Mouse (Mus musculus) midbrain, embryonic 16.5 days (tissue): ENCODE data around the gene Ttyh2. TPM values are rescaled to one million over a fixed set of nuclear protein-coding genes. Genes with fewer than 3 reads are reported as not detected.

ENCODE experiments used
- ATAC-seq: fragments of 200-750 bp; cut with Nextera tagmentation; 2 replicates; pipeline ENCODE4 v1.8.0; 2017; ENCODE audit warnings: moderate TSS enrichment
- H3K27ac ChIP-seq: fragments of 300-500 bp; sonication (generic); 2 replicates; pipeline ENCODE4 v1.5.1; 2014; ENCODE audit warnings: mild to moderate bottlenecking, low read length, mixed read lengths
- H3K27me3 ChIP-seq: fragments of 300-500 bp; sonication (generic); 2 replicates; pipeline ENCODE4 v1.6.1; 2014; ENCODE audit warnings: low read depth, low read length, mixed read lengths; ENCODE audit not compliant: control insufficient read depth, insufficient read depth
- H3K36me3 ChIP-seq: fragments of 300-500 bp; sonication (generic); 2 replicates; pipeline ENCODE4 v1.6.1; 2014; ENCODE audit warnings: mild to moderate bottlenecking, low read length, moderate library complexity, mixed read lengths; ENCODE audit not compliant: control insufficient read depth, insufficient read depth
- H3K4me1 ChIP-seq: fragments of 300-500 bp; sonication (generic); 2 replicates; pipeline ENCODE4 v1.6.1; 2014; ENCODE audit warnings: mild to moderate bottlenecking, low read length, mixed read lengths; ENCODE audit not compliant: control insufficient read depth, insufficient read depth
- H3K4me2 ChIP-seq: fragments of 300-500 bp; sonication (generic); 2 replicates; pipeline ENCODE4 v1.6.1; 2014; ENCODE audit warnings: mild to moderate bottlenecking, low read length, mixed read lengths
- H3K4me3 ChIP-seq: fragments of 300-500 bp; sonication (generic); 2 replicates; pipeline ENCODE4 v1.5.1; 2014; ENCODE audit warnings: low read depth, mild to moderate bottlenecking, low read length, moderate library complexity, mixed read lengths
- H3K9ac ChIP-seq: fragments of 300-500 bp; sonication (generic); 2 replicates; pipeline ENCODE4 v1.6.1; 2014; ENCODE audit warnings: low read depth, low read length, mixed read lengths
- H3K9me3 ChIP-seq: fragments of 300-500 bp; sonication (generic); replicated peaks from 2 replicates; pipeline ENCODE4 v1.6.1; 2014; ENCODE audit warnings: mild to moderate bottlenecking, low read length, mixed read lengths; ENCODE audit not compliant: control insufficient read depth, poor library complexity, severe bottlenecking
- WGBS: fragments of 180-500 bp; shearing (Covaris S2); extraction: QIAGEN DNeasy Blood & Tissue Kit; methylation state at CpG from one replicate; pipeline ENCODE4 v1.1.7; 2014; 5-methylcytosine and 5-hydroxymethylcytosine counted together
- polyA plus RNA-seq: library from polyadenylated mRNA; unstranded; fragments of >200 nt; fragmentation: Nextera tagmentation; extraction: Ambion mirVana; gene quantifications from 2 replicates; pipeline ENCODE4 v1.2.1, GENCODE M21; 2015

Ttyh2 gene
- polyA plus RNA-seq, 1 experiment from 2014 or later: 30.9 TPM

DNA sequence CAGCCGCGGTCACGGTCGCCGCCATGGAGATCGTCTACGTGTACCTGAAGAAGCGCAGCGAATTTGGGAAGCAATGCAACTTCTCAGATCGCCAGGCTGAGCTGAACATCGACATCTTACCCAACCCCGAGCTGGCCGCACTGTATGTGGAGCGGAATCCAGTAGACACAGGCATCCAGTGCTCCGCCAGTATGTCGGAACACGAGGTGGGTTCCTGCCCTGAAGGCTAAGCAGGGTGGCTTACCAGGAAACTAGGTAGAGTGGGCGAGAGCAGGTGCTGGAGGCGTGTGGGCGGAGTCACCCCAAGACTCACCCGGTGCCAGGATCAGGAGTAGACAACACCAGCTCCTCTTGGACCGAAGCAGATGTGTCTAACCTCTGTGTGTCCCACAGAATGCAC is 57.7 kb downstream of the Ttyh2 start:
- H3K36me3 ChIP-seq: no peaks in the 10 kb centered on the region
- no peak overlapping the region for H3K27ac ChIP-seq
- ATAC-seq: no peak
- H3K9ac ChIP-seq: no peak overlapping the region
- no peak overlapping the region for H3K4me3 ChIP-seq
- H3K27me3 ChIP-seq: no peaks in the 10 kb centered on the region
- 88% methylated on average over 22 of the region's 22 CpGs for WGBS
- H3K9me3 ChIP-seq: no peaks in the 10 kb centered on the region
- peaks cover 4% of the 10 kb centered on the region for H3K4me1 ChIP-seq
- no peak overlapping the region for H3K4me2 ChIP-seq

GRCm38 (mm10) chr11:114736111-114736510 is 60.9 kb downstream of the Ttyh2 start:
- H3K4me1 ChIP-seq: peaks cover 2% of the 10 kb centered on the region; the same call in 1 of the 2 replicates
- H3K4me3 ChIP-seq: no peak overlapping the region
- no peak overlapping the region for H3K9ac ChIP-seq
- 89% methylated on average over 2 of the region's 2 CpGs for WGBS
- H3K36me3 ChIP-seq: no peaks in the 10 kb centered on the region
- H3K27ac ChIP-seq: no peak overlapping the region
- no peaks in the 10 kb centered on the region for H3K27me3 ChIP-seq
- ATAC-seq: no peak
- H3K9me3 ChIP-seq: no peaks in the 10 kb centered on the region
- H3K4me2 ChIP-seq: no peak overlapping the region

DNA sequence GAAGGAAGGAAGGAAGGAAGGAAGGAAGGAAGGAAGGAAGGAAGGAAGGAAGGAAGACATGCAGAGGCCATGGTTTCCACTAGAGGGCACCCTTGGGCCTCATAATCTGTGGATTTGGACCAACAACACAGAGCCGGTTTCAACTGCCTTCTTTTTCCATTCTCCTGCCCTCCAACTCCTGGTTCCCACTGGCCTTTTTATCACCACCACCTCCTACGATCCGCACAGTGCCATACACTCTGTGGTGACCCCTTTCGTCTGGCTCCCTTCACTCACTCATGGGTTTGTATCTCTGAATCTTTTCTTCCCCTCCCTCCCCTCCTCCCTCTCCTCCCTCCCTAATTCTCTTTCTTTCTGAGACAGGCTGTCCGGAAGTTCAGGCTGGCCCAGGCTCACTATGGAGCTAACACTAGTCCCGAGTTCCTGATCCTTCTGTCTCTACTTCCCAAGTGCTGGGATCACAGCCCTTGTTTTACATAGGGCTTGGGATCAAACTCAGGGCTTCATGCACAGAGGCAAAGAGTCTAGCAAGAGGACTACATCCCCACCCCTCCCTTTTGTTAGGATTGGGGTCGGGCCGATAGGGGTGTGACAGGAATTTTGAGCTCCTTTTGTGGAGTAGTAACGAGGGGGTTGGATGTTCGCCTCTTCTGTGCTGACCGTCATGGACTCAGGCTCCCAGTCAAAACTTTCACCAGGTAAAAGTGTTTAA is 61.8 kb downstream of the Ttyh2 start:
- Histone ChIP-seq H3K4me1 (peaks cover 8% of the 10 kb centered on the region; the same call in 1 of the 2 replicates), H3K4me2 (0 out of 2 replicates have a peak overlapping the region, but pooled peaks have one; percentile 17), H3K27ac (no peak overlapping the region), H3K9me3 (no peaks in the 10 kb centered on the region), H3K36me3 (no peaks in the 10 kb centered on the region), H3K9ac (no peak overlapping the region), H3K4me3 (no peak overlapping the region), H3K27me3 (no peaks in the 10 kb centered on the region)
- ATAC-seq: no peak
- 16% methylated on average over 11 of the region's 11 CpGs for WGBS

- Histone ChIP-seq H3K9me3 (no peaks in the 10 kb centered on the region), H3K36me3 (no peaks in the 10 kb centered on the region), H3K4me2 (no peak overlapping the region), H3K9ac (no peak overlapping the region), H3K27me3 (no peaks in the 10 kb centered on the region), H3K4me3 (no peak overlapping the region), H3K27ac (no peak overlapping the region), H3K4me1 (peaks cover 11% of the 10 kb centered on the region)
- 26% methylated on average over 10 of the region's 10 CpGs for WGBS
- no peak for ATAC-seq
These were observed 65.4 kb downstream of the Ttyh2 start for GRCm38 (mm10) chr11:114740598-114740997.

- no peak overlapping the region for H3K9ac ChIP-seq
- no peak overlapping the region for H3K4me2 ChIP-seq
- no peak overlapping the region for H3K4me3 ChIP-seq
- ATAC-seq: no peak
- H3K9me3 ChIP-seq: no peaks in the 10 kb centered on the region
- 8% methylated on average over 6 of the region's 6 CpGs for WGBS
- no peak overlapping the region for H3K27ac ChIP-seq
- no peaks in the 10 kb centered on the region for H3K36me3 ChIP-seq
- no peaks in the 10 kb centered on the region for H3K27me3 ChIP-seq
- H3K4me1 ChIP-seq: peaks cover 11% of the 10 kb centered on the region
These were observed 66.2 kb downstream of the Ttyh2 start for GRCm38 (mm10) chr11:114741451-114741850.

- peak overlapping the region; percentile 50; the same call in 1 of the 2 replicates for H3K9ac ChIP-seq
- no peaks in the 10 kb centered on the region for H3K36me3 ChIP-seq
- 1% methylated on average over 12 of the region's 12 CpGs for WGBS
- peak overlapping the region; percentile 53 for H3K4me2 ChIP-seq
- ATAC-seq: peak; percentile 80
- H3K27ac ChIP-seq: no peak overlapping the region
- H3K4me3 ChIP-seq: no peak overlapping the region
- no peaks in the 10 kb centered on the region for H3K27me3 ChIP-seq
- peaks cover 11% of the 10 kb centered on the region for H3K4me1 ChIP-seq
- no peaks in the 10 kb centered on the region for H3K9me3 ChIP-seq
These were observed 69.9 kb downstream of the Ttyh2 start for GRCm38 (mm10) chr11:114745134-114745533.

- Histone ChIP-seq H3K27me3 (no peaks in the 10 kb centered on the region), H3K27ac (no peak overlapping the region), H3K4me2 (no peak overlapping the region), H3K4me1 (peaks cover 3% of the 10 kb centered on the region; the same call in 1 of the 2 replicates), H3K9me3 (no peaks in the 10 kb centered on the region), H3K9ac (no peak overlapping the region), H3K4me3 (no peak overlapping the region), H3K36me3 (no peaks in the 10 kb centered on the region)
- WGBS: 86% methylated on average over 12 of the region's 12 CpGs
- no peak for ATAC-seq
These were observed 72.4 kb downstream of the Ttyh2 start for GRCm38 (mm10) chr11:114747564-114748138.

DNA sequence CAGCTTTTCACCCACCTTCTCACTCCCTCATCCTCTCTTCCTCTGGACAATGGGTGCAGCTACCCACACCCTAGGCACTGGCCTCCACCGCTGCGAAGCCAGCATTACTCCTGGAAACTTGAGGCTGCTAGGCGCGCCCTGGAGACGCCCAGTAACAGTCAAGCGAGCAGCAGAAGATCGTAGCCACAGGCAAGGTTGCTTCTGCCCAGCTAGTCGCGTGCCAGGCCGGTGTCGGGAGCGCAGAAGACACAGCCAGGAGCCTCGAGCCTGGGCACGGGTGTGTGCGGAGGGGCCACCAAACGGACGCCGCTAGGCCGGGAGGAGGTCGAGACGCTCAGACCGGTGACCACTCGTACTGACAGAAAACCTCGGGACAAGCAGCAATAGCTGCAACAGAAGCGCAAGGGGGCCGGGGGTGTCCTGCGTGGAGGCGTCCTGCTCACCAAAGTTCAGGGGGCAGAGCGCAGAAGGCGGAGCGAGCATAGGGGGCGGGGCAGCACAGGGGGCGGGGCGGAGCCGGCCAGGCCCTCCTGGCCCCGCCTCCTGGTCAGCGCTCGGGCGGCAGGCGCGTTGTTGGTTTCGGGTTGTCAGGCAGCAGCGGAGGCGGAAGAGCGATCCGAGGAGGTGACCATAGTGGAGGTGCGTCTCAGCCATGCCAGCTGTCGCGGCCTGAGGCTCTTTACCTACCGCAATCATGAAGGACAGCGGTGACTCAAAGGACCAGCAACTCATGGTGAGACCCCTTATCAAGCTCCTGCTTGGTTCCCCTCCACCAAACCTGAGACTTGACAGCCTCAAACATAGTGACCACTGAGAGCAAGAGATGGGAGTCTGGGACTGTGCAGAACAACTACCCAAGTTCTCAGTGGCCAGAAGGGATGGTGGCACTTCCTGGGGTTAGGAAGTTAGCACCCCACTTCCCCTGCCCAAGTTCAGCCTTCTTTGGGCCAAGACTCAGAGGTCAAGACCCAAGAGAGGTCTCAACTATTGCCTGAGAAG is 89.9 kb downstream of the Ttyh2 start, which contains the start of gene Kif19a:
Kif19a (plus strand) TSS at position 569 of the 999 bp plus-strand sequence.
- no peaks in the 10 kb centered on the region for H3K9me3 ChIP-seq
- H3K4me3 ChIP-seq: peak within 1 kb of the TSS; percentile 51
- H3K9ac ChIP-seq: peak within 1 kb of the TSS; percentile 52
- ATAC-seq: peak; percentile 17; the same call in 1 of the 2 replicates
- no peaks in the 10 kb centered on the region for H3K36me3 ChIP-seq
- H3K27me3 ChIP-seq: peaks cover 15% of the 10 kb centered on the region
- H3K4me1 ChIP-seq: 0 out of 2 replicates have a peak, but pooled peaks cover 2% of the 10 kb centered on the region
- no peak within 1 kb of the TSS for H3K27ac ChIP-seq
- WGBS: 3% methylated on average over 51 of the region's 51 CpGs
- peak within 1 kb of the TSS; percentile 95 for H3K4me2 ChIP-seq
